Mouse (Mus musculus) heart, postnatal 36 days (tissue): ENCODE data around the gene U2af2. TPM values are rescaled to one million over a fixed set of nuclear protein-coding genes. Genes with fewer than 3 reads are reported as not detected.
"Not testable (repeated sequence)": the region's sequence is repeated elsewhere in the genome, so short reads cannot be mapped to it uniquely, and the experiment has no call there.

Source experiments
- DNase-seq, 2 experiments: peaks; one replicate each; pipeline ENCODE4 v3.0.0; 2021 to 2022
- intact Hi-C: fragments of 180-260 bp; cut with DNase I; formaldehyde crosslinking; loops from one replicate; pipeline ENCODE4 v1.15.1; 2025
- total RNA-seq, 2 experiments: library from RNA; stranded (reverse); gene quantifications; 2 replicates each; pipeline ENCODE4 v1.2.3; 2021

U2af2 gene
- 10 to 100 TPM; 62.4 to 70.8 TPM for total RNA-seq

DNA sequence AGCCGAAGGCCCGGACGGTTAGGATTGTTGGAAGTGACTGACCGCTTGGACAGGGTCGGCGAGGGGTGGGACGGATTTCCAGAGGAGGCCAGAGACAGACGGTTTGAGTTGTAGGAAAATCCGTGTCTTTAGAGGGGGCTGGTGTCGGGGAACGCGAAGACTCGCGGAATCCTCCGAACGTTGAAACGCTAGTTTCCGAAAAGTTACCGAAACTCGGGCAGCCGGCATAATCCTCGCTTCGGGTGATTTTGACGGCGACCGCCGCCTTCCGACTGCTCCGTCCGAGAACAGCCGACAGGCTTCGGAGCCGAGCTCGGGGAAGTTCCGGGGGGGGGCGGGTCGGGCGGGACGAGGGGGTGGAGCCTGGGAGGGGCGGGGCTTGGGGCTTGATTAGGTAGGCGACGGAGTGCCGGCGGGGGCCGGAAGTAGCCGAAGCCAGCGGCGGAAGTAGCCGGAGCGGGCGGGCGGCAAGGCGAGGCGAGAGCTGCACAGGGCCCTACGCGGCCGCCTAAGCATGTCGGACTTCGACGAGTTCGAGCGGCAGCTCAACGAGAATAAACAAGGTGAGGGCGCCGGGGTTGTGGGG, at the start of gene U2af2:
TSS of gene U2af2 (plus strand) at position 370 of the 586 bp plus-strand sequence.
- peak; percentile 93 to 95 for DNase-seq
- intact Hi-C loops = loop anchor here (2.0 to 10.0 kb wide), 3 partner anchors 45 to 567 kb away; partner anchors contain the start of gene Rasl2-9

GRCm38 (mm10) chr7:5012681-5013513, 49.0 kb upstream of the U2af2 start:
- no peak for DNase-seq
- intact Hi-C loops = loop anchor here (10.0 kb wide), 2 partner anchors 198 to 358 kb away; partner anchors contain the start of genes Ppp6r1 and Ube2s

DNA sequence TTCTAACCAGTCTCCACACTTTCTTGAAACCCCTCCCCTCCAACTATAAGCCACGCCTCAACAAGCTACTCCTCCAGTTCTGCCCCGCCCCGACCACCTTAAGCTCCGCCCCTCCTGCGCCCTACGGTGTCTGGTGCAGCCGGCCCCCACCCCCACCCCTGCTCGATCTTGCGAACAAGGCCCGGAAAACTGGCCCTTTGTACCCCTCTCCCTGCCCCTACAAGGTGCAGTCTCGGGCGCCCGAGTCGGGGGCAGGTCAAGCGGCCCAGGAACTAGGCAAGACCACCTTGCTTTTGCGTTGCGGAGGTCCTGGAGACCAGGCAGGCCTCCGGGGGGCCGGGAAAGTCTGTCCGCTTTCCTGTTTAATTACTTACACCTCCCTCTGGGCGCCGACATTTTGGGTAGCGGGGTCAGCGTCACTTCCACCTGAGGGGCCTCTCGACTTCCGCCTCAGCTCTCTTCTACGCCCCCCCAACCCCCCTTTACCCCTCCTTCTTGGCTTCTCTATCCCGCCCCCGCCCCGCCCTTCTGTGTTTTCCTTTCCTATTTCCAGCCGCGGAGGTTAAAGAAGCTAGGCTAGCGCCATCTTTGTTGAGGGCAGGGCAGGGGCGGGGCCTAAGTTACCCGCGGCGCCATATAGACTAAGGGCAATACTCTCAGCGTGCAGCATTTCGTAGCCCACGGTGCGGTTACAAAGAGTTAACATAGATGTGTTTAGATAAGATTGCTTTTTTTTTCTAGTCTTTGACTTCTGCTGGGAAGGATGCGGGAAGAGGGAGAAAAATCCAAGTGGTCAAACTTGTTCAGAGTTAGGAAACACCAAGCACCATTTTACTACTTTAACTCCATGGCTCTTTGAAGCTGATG, 47.5 kb upstream of the U2af2 start, which contains the start of the genes Zfp524 and Fiz1:
TSS of gene Zfp524 (plus strand) at position 165 of the 867 bp plus-strand sequence.
TSS of gene Fiz1 (minus strand) at position 447 of the 867 bp plus-strand sequence.
- intact Hi-C loops = loop anchor here (2.0 to 10.0 kb wide), 3 partner anchors 72 to 360 kb away; partner anchors contain the start of genes Ppp6r1 and Ube2s

DNA sequence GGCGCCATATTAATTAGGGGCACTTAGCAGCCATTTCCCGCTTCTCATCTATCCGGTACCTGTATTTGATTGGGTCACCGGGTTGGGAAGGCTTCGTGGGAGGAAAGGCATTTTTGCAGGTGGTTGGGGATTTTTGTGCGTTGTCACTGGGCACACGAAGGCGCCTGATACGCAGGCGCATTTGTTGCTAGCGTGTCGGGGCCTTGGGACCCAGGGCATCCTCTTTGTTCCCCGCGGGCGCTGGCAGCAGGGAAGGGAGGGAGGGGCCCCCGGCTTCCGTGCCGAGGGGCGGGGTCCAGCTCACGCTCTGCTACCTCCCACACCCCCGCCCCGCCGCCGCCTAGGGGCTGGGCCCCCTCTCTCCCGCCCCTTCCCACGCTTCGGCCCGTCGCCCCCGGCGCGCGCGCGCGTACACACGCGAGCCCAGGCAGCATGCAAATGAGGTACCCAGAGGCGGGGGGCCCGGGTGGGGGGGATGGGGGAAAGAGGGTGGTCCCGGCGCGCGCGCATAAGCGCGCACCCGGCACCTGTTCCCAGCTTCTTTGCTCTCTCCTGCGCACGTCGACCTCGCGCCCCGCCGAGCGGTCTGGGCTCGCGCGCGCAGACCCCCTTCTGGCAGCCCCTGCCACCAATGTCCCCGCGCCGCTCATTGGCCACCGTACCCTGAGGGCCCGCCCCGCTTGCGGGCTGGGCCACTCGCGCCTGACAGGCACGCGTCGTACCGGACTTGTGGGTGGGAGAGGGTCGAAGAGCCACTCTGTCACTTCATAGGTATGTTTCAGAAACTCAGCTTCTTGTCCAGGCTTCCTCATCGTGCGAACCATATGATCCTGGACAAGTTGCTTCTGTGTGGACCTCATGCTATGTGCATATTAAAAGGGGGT, 46.6 kb upstream of the U2af2 start, which contains the start of gene Gm44973:
TSS of gene Gm44973 (plus strand) at position 379 of the 884 bp plus-strand sequence.
- intact Hi-C loops = loop anchor here (2.0 to 10.0 kb wide), 4 partner anchors 45 to 361 kb away; partner anchors contain the start of genes Ppp6r1 and Ube2s
- DNase-seq = peak; percentile 89 to 96

More for the DNA sequence above, 47.5 kb upstream of the U2af2 start, which contains the start of the genes Zfp524 and Fiz1:
- peak; percentile 98 to 99 for DNase-seq

DNA sequence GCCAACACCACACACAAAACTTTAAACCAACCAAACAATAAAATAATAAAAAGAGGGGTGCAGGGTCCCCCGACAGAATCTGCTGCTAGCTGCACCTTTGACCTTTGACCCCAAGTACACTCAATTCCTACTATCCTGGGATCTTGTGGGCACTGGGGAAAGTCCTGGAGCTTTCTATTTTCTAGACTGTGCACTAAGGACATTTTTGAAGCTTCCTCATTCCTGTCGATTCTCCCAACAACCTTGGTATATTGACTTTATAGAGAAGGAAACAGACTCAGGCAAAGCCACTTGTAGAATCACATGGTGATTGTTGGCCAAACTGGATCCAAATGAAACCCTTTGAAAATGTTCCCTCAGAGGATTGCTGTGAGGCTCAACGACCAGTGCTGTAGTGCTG, 45.9 kb upstream of the U2af2 start:
- intact Hi-C loops = loop anchor here (2.0 to 10.0 kb wide), 3 partner anchors 45 to 361 kb away; partner anchors contain the start of genes Ppp6r1 and Ube2s
- DNase-seq = no peak

GRCm38 (mm10) chr7:5016920-5017319, 45.0 kb upstream of the U2af2 start:
- no peak for DNase-seq
- intact Hi-C loops = loop anchor here (2.0 to 10.0 kb wide), 3 partner anchors 44 to 362 kb away; partner anchors contain the start of genes Ppp6r1 and Ube2s

- intact Hi-C loops = loop anchor here (2.0 to 10.0 kb wide), 3 partner anchors 43 to 363 kb away; partner anchors contain the start of genes Ppp6r1 and Ube2s
- DNase-seq = no peak
Observed at GRCm38 (mm10) chr7:5017352-5017751, 44.6 kb upstream of the U2af2 start.

DNA sequence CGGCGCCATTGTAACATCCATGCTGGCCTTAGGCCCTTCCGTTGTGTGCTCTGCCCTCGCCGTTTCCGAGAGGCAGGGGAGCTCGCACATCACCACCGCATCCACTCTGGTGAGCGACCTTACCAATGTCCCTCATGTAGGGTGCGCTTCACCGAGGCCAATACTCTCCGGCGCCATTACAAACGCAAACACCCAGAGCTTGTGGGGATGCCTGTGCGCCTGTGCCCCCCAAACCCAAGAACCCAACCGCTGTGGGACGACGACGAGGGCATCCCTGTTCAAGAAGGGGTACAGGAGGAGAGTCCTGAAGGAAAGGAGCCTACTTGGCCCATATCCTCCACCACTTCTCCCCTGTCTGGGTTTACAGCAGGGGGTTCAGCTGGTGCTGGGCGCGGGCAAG, 44.0 kb upstream of the U2af2 start:
- no peak for DNase-seq
- intact Hi-C loops = loop anchor here (2.0 to 10.0 kb wide), 3 partner anchors 43 to 363 kb away; partner anchors contain the start of genes Ppp6r1 and Ube2s

DNA sequence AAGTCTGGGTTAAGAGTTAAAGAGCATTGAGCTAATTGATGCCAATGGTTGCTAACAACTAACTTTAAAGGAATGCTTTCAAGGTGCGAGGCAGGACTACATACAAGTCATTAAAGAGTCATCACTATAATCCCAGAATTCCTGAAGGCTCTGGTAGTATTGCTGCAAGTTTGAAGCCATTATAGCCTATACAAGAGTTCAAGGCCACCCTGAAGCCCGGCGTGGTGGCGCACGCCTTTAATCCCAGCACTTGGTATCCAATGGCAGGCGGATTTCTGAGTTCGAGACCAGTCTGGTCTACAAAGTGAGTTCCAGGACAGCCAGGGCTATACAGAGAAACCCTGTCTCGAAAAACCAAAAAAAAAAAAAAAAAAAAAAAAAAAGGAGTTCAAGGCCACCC, 42.4 kb upstream of the U2af2 start:
- intact Hi-C loops = loop anchor here (10.0 kb wide), 2 partner anchors 205 to 365 kb away; partner anchors contain the start of genes Ppp6r1 and Ube2s

GRCm38 (mm10) chr7:5020000-5020681, 41.8 kb upstream of the U2af2 start, which contains the start of the genes Zfp865 and Ccdc106:
Gene Zfp865 (plus strand): TSS chr7:5020376.
Gene Ccdc106 (plus strand): TSS chr7:5020553.
- intact Hi-C loops = loop anchor here (5.0 to 10.0 kb wide), 3 partner anchors 205 to 365 kb away; partner anchors contain the start of genes Ppp6r1, Rpl28 and Ube2s
- peak; percentile 98 to 99 for DNase-seq

More for the DNA sequence above, 42.4 kb upstream of the U2af2 start:
- DNase-seq = not testable (repeated sequence)

DNA sequence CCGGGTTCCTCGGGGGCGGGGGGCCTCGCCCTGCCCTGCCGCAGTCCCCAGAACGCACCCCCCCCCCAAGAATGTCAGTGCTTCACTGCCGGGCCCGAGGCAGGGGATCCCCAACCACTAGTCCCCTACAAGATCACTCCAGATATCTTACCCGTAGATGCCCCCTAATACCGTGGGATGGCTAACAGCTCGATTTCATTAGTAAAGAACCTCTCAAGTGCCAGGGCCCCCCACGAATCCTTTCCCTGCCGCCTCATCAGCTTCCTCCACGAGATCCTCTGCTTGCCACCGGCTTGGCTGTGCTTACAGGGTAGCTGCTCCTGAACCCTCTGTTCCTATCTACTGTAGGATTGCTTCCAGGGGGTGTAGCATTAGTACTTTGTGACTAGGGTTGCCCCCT, 41.3 kb upstream of the U2af2 start:
- intact Hi-C loops = loop anchor here (5.0 kb wide), 1 partner anchor 228 kb away; the partner anchor contains the start of gene Rpl28
- DNase-seq = no peak

DNA sequence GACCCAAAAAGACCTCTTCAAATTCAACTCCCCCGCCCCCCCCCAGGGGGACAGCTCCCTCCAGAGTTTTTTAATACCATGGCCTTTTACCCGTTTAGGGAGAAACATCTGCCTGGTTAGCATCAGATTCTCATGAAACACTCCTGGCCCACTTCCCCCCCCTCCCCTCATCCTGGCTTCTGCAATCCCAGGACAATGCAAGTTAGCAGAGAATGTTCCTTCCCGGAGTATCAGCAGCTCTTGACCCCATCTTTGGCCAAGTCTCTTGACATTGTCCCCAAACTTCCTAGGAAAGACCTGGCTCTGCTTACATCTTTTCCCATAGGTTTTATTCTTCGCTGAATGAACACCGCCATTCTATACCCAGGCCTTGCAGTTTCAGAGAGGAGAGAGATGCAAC, 40.7 kb upstream of the U2af2 start:
- DNase-seq = no peak
- intact Hi-C loops = loop anchor here (5.0 kb wide), 1 partner anchor 229 kb away; the partner anchor contains the start of gene Rpl28

GRCm38 (mm10) chr7:5029543-5029942, 32.4 kb upstream of the U2af2 start:
- intact Hi-C loops = no loop called here
- DNase-seq = no peak

DNA sequence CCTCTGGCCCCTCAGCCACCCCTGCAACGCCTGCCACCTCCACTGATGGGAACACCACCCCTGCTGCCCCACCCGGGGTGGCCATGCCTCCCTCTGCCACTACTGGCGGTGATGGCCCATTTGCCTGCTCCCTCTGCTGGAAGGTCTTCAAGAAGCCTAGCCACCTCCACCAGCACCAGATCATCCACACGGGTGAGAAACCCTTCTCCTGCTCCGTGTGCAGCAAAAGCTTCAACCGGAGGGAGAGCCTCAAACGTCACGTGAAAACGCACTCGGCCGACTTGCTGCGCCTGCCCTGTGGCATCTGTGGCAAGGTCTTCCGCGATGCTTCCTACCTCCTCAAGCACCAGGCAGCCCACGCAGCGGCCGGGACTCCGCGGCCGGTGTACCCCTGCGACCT, 32.0 kb upstream of the U2af2 start:
- DNase-seq = no peak
- intact Hi-C loops = no loop called here

DNA sequence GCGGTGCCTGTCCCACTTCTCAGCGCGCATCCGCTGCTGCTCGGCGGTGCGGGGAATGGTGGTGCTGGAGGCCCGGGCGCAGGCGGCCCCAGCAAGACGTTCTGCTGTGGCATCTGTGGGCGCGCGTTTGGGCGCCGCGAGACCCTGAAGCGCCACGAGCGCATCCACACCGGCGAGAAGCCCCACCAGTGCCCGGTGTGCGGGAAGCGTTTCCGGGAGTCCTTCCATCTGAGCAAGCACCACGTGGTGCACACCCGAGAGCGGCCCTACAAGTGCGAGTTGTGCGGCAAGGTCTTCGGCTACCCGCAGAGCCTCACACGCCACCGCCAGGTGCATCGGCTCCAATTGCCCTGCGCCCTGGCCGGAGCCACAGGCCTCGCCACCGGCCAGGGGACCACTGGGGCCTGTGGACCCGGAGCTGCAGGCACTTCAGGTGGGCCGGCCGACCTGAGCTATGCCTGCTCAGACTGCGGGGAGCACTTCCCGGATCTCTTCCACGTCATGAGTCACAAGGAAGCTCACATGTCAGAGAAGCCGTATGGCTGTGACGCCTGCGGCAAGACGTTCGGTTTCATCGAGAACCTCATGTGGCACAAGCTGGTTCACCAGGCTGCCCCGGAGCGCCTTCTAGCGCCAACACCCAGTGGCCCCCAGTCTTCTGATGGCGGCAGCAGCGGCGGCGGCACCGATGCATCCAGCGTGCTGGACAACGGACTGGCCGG, 31.2 kb upstream of the U2af2 start:
- no peak for DNase-seq
- intact Hi-C loops = no loop called here

DNA sequence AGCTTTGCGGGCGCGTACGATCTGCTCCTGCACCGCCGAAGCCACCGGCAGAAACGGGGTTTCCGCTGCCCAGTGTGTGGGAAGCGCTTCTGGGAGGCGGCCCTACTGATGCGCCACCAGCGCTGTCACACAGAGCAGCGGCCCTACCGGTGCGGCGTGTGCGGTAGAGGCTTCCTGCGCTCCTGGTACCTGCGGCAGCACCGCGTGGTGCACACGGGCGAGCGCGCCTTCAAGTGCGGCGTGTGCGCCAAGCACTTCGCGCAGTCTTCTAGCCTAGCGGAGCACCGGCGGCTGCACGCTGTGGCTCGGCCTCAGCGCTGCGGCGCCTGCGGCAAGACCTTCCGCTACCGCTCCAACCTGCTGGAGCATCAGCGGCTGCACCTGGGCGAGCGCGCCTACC, 30.4 kb upstream of the U2af2 start:
- intact Hi-C loops = no loop called here
- DNase-seq = no peak

DNA sequence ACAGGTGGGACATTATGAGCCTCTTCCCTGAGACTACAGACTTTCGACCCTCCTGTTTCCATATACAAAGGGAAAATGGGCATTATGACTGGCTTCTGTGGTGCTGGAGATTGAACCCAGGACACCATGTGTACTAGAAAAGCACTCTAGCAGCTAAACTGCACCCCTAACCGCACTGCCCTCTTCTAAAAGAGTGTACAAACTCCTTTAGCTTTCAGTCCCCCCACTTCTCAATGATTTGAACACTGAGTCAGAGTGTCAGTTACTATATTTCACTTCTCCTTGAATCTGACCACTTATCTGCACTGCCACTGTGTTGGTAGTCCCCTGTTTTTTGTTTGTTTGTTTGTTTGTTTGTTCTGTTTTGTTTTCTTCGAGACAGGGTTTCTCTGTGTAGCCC, 28.1 kb upstream of the U2af2 start, which contains the start of gene 4632433K11Rik:
TSS of gene 4632433K11Rik (plus strand) at position 301 of the 400 bp plus-strand sequence.
- no peak for DNase-seq
- intact Hi-C loops = no loop called here
